Mouse (Mus musculus) testis, postnatal 14 days (tissue): ENCODE data around the gene Uba1y.

Experiments
- DNase-seq: peaks from one replicate; pipeline ENCODE4 v3.0.0; 2021; ENCODE audit warnings: low spot score

Uba1y gene

GRCm38 (mm10) chrY:818396-818795 lies at the start of gene Uba1y:
Gene Uba1y (plus strand): TSS chrY:818649.
- peak; percentile 69 for DNase-seq

DNA sequence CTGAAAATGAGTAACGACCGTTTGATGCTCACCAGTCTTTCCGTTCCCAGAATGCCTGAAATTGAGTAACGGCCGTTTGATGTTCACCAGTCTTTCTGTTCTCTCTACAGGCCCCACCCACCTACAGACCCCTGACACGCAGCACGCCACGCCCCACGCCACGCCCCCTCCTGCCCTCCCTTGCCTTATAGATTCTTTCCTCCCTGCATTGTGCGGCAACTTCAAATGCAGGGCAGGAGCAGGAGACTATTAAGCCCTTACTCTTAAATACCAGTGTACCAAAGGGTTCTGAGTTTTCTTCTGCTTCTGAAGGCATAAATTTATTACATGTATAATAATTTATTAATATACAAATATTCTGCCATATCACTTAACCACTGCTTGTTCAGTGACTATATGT lies 21.1 kb upstream of the Uba1y start, which contains the start of gene Zfy1:
Zfy1 (minus strand) TSS at position 101 of the 400 bp plus-strand sequence.
- peak; percentile 77 for DNase-seq

DNA sequence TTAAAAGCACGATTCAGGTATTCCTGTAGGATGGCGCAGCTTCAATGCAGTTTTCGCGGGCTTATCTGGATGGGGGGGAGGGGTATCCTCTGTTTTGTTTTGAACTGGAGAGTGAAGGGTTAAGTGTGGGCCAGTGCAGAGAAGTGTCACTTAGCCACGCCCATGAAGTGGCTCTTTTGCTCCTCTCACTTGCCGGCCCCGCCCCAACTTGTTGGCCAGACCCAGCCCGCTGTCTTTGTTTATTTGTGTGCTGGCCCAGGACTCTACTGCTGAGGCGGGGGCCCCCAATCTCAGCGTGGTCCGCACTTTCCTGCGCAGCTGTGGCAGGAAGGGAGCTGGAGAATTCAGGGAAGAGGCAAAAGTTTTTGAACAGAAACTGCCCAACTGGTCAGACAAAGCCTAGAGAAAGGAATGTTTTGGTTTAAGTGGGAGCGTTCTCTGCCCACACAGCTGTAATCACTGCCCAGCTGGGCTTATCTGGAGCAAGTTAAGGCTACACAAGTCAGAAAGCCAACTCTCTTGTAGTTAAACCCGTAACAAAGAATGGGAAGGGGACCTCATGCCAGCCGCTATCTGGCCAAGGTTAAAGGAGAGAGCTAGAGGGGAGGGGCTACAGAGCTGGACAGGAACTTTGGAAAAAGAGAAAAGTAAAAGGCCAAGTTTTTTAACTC lies 9.3 kb upstream of the Uba1y start:
- DNase-seq: peak; percentile 60

- DNase-seq: no peak
Measured at GRCm38 (mm10) chrY:872404-872803, 54.0 kb downstream of the Uba1y start.

GRCm38 (mm10) chrY:872855-873549 lies 54.6 kb downstream of the Uba1y start:
- DNase-seq: no peak
